Mouse (Mus musculus) lung, postnatal 0 days (tissue): ENCODE results near the gene Dab2ip.

Experiments
- CTCF ChIP-seq: IDR thresholded peaks from 2 replicates; pipeline ENCODE4 v1.5.1; 2016; ENCODE audit warnings: antibody characterized with exemption, mild to moderate bottlenecking
- EP300 ChIP-seq: IDR thresholded peaks from 2 replicates; pipeline ENCODE4 v1.6.1; 2016; ENCODE audit warnings: antibody characterized with exemption, mild to moderate bottlenecking, control low read depth

- no peak for TF ChIP-seq CTCF
- TF ChIP-seq EP300 = no peak
These were observed 66.9 kb downstream of the Dab2ip start for GRCm38 (mm10) chr2:35625007-35625380.
